Mouse (Mus musculus) myocyte (in vitro differentiated cells): ENCODE data around the gene Cap1. TPM values are rescaled to one million over a fixed set of nuclear protein-coding genes. Genes with fewer than 3 reads are reported as not detected.

ENCODE experiments used
- H3K27me3 ChIP-seq: one replicate; pipeline ENCODE4 v1.6.1; 2011; ENCODE audit not compliant: control insufficient read depth, insufficient read depth, insufficient read length
- H3K36me3 ChIP-seq: one replicate; pipeline ENCODE4 v1.6.1; 2011; ENCODE audit not compliant: control insufficient read depth, insufficient read depth
- H3K4me2 ChIP-seq: one replicate; pipeline ENCODE4 v1.6.1; 2011; ENCODE audit warnings: low read depth, control low read depth
- H3K4me3 ChIP-seq: one replicate; pipeline ENCODE4 v1.5.1; 2011; ENCODE audit warnings: mild to moderate bottlenecking, control low read depth, moderate library complexity
- H3K79me2 ChIP-seq: one replicate; pipeline ENCODE4 v1.6.1; 2011; ENCODE audit not compliant: control insufficient read depth, insufficient read depth
- H3ac ChIP-seq: one replicate; pipeline ENCODE4 v1.6.1; 2011; ENCODE audit not compliant: control insufficient read depth, insufficient read length
- CEBPB ChIP-seq: IDR thresholded peaks from 2 replicates; pipeline ENCODE4 v1.6.1; 2011; ENCODE audit warnings: mild to moderate bottlenecking, moderate library complexity; ENCODE audit not compliant: poor library complexity, insufficient read depth, severe bottlenecking
- E2F4 ChIP-seq: IDR thresholded peaks from one replicate; pipeline ENCODE4 v1.6.1; 2011; ENCODE audit warnings: mild to moderate bottlenecking, control low read depth, moderate library complexity; ENCODE audit not compliant: insufficient read depth
- MAX ChIP-seq: IDR thresholded peaks from one replicate; pipeline ENCODE4 v1.6.1; 2011; ENCODE audit warnings: low read depth, mild to moderate bottlenecking, control low read depth
- MYOD1 ChIP-seq, 3 experiments: IDR thresholded peaks; one replicate each; pipeline ENCODE4 v1.6.1; 2011; ENCODE audit warnings: control low read depth in 2 of 3, low read depth in 2 of 3, mild to moderate bottlenecking in 2 of 3, moderate library complexity in 1 of 3; ENCODE audit not compliant: insufficient read length in 2 of 3, control insufficient read depth in 1 of 3
- MYOG ChIP-seq, 3 experiments: IDR thresholded peaks; one replicate each; pipeline ENCODE4 v1.6.1; 2011; ENCODE audit warnings: control low read depth in 2 of 3, low read depth in 2 of 3, mild to moderate bottlenecking in 2 of 3; ENCODE audit not compliant: insufficient read length in 2 of 3, control insufficient read depth in 1 of 3, insufficient read depth in 1 of 3
- POLR2A ChIP-seq: IDR thresholded peaks from one replicate; pipeline ENCODE4 v1.6.1; 2011; ENCODE audit warnings: low read depth, mild to moderate bottlenecking, control low read depth, moderate library complexity; ENCODE audit not compliant: insufficient read length
- POLR2AphosphoS2 ChIP-seq: IDR thresholded peaks from one replicate; pipeline ENCODE4 v1.6.1; 2011; ENCODE audit warnings: low read depth, control low read depth; ENCODE audit not compliant: insufficient read length
- REST ChIP-seq: IDR thresholded peaks from one replicate; pipeline ENCODE4 v1.6.1; 2011; ENCODE audit warnings: mild to moderate bottlenecking, control low read depth, moderate library complexity; ENCODE audit not compliant: insufficient read depth, insufficient read length
- SRF ChIP-seq: IDR thresholded peaks from one replicate; pipeline ENCODE4 v1.6.1; 2011; ENCODE audit warnings: low read depth; ENCODE audit not compliant: control insufficient read depth, insufficient read length
- TCF12 ChIP-seq: IDR thresholded peaks from one replicate; pipeline ENCODE4 v1.6.1; 2011; ENCODE audit warnings: mild to moderate bottlenecking, control low read depth; ENCODE audit not compliant: poor library complexity, insufficient read depth, severe bottlenecking
- TCF3 ChIP-seq: IDR thresholded peaks from one replicate; pipeline ENCODE4 v1.6.1; 2011; ENCODE audit warnings: low read depth, control low read depth; ENCODE audit not compliant: insufficient read length
- USF1 ChIP-seq: IDR thresholded peaks from one replicate; pipeline ENCODE4 v1.6.1; 2011; ENCODE audit warnings: low read depth, mild to moderate bottlenecking, control low read depth, moderate library complexity
- polyA plus RNA-seq: library from polyadenylated mRNA; unstranded; fragments of >200 nt; fragmentation: generic; extraction: Trizol; gene quantifications from one replicate; pipeline ENCODE4 v1.2.1, GENCODE M21; 2012; ENCODE audit warnings: missing spikeins

Cap1 gene
- polyA plus RNA-seq = 167 TPM

DNA sequence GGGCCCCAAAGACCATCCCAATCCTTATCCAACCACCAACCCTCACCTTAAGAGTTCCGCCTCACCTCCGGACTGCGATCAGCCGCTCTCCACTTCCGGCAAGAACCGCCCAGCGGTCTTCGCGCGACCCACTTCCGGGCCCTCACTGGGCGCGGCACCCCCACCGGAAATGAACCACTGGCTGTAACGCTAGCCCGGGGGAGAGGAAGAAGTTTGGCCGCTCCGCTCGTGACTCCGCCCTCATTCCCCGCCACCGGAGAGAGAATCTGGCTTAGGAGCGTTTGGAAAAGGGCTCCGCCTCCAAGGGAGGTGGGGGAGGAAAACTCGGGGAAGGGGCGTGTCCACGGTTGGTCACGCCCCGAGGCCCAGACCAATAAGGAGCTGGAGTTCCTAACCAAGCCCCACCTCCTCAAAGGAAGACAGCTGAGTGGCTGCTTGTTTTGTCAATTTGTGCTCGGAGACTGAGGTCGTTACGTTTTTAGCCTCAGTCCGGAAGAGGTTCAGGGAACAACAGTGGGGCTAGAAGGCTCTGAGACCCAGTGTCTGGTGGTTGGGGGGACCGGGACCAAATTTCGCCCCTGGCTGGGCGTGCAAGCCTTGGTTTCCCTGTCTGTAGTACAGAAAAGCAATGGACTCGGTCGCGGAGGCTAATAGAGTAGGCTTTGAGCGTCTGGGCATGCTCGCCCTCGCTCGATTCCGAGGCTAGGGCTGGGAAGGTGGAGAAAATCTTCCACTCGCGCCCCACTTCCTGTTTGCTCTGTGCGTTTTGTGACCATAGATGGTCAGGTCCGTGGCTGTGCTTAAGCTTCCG, at the start of gene Cap1:
Gene Cap1, minus strand, starts transcription at position 289 of the 811 bp plus-strand sequence.
- no peaks in the 10 kb centered on the region for H3K27me3 ChIP-seq
- H3K4me3 ChIP-seq = peak within 1 kb of the TSS; percentile 68
- peak within 1 kb of the TSS; percentile 4 for H3ac ChIP-seq
- TF ChIP-seq POLR2AphosphoS2 (peak; percentile 84), TCF3 (no peak), REST (no peak), TCF12 (no peak), E2F4 (no peak), MYOG (IDR thresholded peaks at IDR 0.05; ENCODE audit: control insufficient read depth in 1 of 3, insufficient read depth in 1 of 3, insufficient read length in 2 of 3, low read depth in 2 of 3) (no peak), POLR2A (peak; percentile 71), USF1 (peak; percentile 58), MYOD1 (IDR thresholded peaks at IDR 0.05; ENCODE audit: control insufficient read depth in 1 of 3, insufficient read length in 2 of 3, low read depth in 2 of 3) (no peak), SRF (peak; percentile 99), MAX (no peak), CEBPB (no peak)
- H3K79me2 ChIP-seq = peaks cover 46% of the 10 kb centered on the region
- peak within 1 kb of the TSS; percentile 97 for H3K4me2 ChIP-seq
- no peaks in the 10 kb centered on the region for H3K36me3 ChIP-seq

- H3ac ChIP-seq = no peak overlapping the region
- no peak overlapping the region for H3K4me3 ChIP-seq
- no peaks in the 10 kb centered on the region for H3K79me2 ChIP-seq
- H3K4me2 ChIP-seq = no peak overlapping the region
- no peaks in the 10 kb centered on the region for H3K36me3 ChIP-seq
- H3K27me3 ChIP-seq = no peaks in the 10 kb centered on the region
- TF ChIP-seq MYOD1 (IDR thresholded peaks at IDR 0.05; ENCODE audit: control insufficient read depth in 1 of 3, insufficient read length in 2 of 3, low read depth in 2 of 3) (no peak), POLR2AphosphoS2 (no peak), USF1 (no peak), SRF (no peak), TCF3 (no peak), E2F4 (no peak), REST (no peak), CEBPB (no peak), TCF12 (no peak)
These were observed 48.0 kb upstream of the Cap1 start for GRCm38 (mm10) chr4:122933857-122934256.

DNA sequence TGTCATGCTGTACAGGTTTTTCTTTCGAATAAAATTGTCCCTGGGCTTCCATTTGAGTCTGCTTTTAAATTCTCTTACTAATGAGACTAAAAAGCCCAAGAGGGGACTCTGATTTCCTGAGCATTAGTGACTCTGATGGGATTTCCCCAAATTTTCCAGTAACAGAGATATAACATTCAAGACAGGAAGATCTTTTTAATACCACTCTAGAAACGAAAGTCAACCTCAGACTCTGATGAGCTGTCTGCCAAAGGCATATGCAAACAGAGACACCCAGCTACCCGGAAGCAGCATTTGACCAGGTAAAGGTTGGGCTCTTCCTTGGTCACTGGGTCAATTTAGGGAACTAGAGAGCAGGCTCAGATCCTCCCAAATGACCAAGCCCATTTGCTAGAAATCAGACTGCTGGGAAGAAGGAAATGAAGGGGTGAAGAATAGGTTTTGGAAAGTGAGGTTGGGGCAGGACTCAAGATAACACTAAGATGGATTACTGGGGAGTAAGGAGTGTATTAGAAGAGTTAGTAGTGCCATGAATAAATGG, 47.3 kb upstream of the Cap1 start:
- H3K4me2 ChIP-seq = no peak overlapping the region
- H3K79me2 ChIP-seq = no peaks in the 10 kb centered on the region
- no peaks in the 10 kb centered on the region for H3K36me3 ChIP-seq
- TF ChIP-seq SRF (no peak), MYOD1 (IDR thresholded peaks at IDR 0.05; ENCODE audit: control insufficient read depth in 1 of 3, insufficient read length in 2 of 3, low read depth in 2 of 3) (no peak), POLR2AphosphoS2 (no peak)
- H3K27me3 ChIP-seq = no peaks in the 10 kb centered on the region
- no peak overlapping the region for H3K4me3 ChIP-seq
- no peak overlapping the region for H3ac ChIP-seq

DNA sequence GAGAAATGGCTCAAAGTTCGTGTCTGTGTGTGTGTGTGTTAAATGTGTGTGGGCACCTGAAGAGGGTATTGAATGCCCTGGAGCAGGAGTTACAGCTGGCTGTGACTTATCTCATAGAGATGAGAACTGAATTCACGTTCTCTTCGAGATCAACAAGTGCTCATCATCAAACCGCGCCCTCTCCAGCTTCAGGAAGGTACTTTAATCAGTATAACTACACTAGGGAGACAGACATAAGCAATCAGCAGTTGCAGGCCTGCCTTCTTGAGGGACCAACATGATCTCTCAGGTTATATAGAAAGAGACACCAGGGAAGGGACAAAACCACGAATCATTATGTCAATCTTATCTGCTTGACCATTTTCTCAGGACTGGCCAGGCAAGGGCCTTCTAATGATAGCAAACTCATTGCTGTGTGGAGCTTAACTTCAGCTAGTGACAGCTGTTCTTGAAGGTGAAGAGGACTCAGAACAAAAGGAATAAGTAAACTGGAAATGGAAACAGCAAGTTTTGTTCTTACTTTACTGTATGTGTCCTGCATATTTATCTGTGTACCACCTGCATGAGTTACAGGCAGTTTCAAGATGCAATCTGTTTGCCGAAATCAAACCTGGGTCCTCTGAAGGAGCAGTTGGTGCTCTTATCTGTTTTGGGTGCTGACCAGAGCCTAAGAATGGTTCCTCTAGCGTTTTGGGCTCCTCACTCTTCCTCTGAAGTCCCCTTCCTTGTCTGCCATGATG, 46.6 kb upstream of the Cap1 start:
- no peak overlapping the region for H3K4me3 ChIP-seq
- no peaks in the 10 kb centered on the region for H3K27me3 ChIP-seq
- no peak overlapping the region for H3K4me2 ChIP-seq
- H3ac ChIP-seq = no peak overlapping the region
- H3K36me3 ChIP-seq = no peaks in the 10 kb centered on the region
- no peaks in the 10 kb centered on the region for H3K79me2 ChIP-seq
- TF ChIP-seq POLR2A = no peak
- TF ChIP-seq POLR2AphosphoS2 = no peak
- no peak for TF ChIP-seq CEBPB
- TF ChIP-seq USF1 = no peak
- TF ChIP-seq SRF = no peak
- no peak for TF ChIP-seq E2F4
- TF ChIP-seq REST = no peak
- no peak for TF ChIP-seq MAX
